Comparison of ENCODE assay signal across 8 mouse cellular contexts in genomic region chr10:43155046-43155560, GRCm38 (mm10). TPM values are rescaled to one million over a fixed set of nuclear protein-coding genes. Genes with fewer than 3 reads are reported as not detected.
DNase-seq lines count a peak whose midpoint lies in the region; ATAC-seq lines count a peak whose summit lies in the region.

No protein-coding gene starts in this region.

- no peaks in the 10 kb centered on the region for H3K9me3 ChIP-seq in hindbrain, embryonic 16.5 days (ENCODE audit: control insufficient read depth, low read length)
- H3K9me3 ChIP-seq in midbrain, embryonic 15.5 days, result no peaks in the 10 kb centered on the region

- no peaks in the 10 kb centered on the region for H3K36me3 ChIP-seq in hindbrain, embryonic 16.5 days (ENCODE audit: control insufficient read depth, insufficient read depth, low read length)
- no peaks in the 10 kb centered on the region; the same call in 1 of the 2 replicates for H3K36me3 ChIP-seq in midbrain, embryonic 15.5 days (replicated peaks)

- no peak overlapping the region for H3K9ac ChIP-seq in hindbrain, embryonic 16.5 days (ENCODE audit: low read depth, low read length)
- H3K9ac ChIP-seq in midbrain, embryonic 15.5 days, result no peak overlapping the region

- peak overlapping the region; percentile 18 for H3K27ac ChIP-seq in hindbrain, embryonic 16.5 days (ENCODE audit: low read depth, low read length)
- H3K27ac ChIP-seq in midbrain, embryonic 15.5 days, result peak overlapping the region; percentile 70

- intact Hi-C loops in left cerebral cortex, postnatal 4 days (cut with DNase I), result no loop called here

- no peaks in the 10 kb centered on the region for H3K27me3 ChIP-seq in hindbrain, embryonic 16.5 days (replicated peaks; ENCODE audit: control insufficient read depth, insufficient read depth, low read length)
- H3K27me3 ChIP-seq in midbrain, embryonic 15.5 days (replicated peaks), result no peaks in the 10 kb centered on the region

- DNase-seq in adipocyte (ENCODE audit: low spot score), result peak; percentile 5
- DNase-seq in cerebellum, postnatal 25 days, result peak; percentile 32 to 50
- peak; percentile 78 for DNase-seq in gastrocnemius, postnatal 25 days
- DNase-seq in left cerebral cortex, postnatal 4 days, result peak; percentile 62
- DNase-seq in urinary bladder, postnatal 36 days (ENCODE audit: low spot score in 2 of 2), result peak; percentile 29 to 54
- no peak for DNase-seq in thymus, postnatal 14 days

- WGBS in hindbrain, embryonic 16.5 days, result 3% methylated on average over 12 of the region's 12 CpGs
- 5% methylated on average over 12 of the region's 12 CpGs for WGBS in midbrain, embryonic 15.5 days

- no peak overlapping the region for H3K4me3 ChIP-seq in hindbrain, embryonic 16.5 days (ENCODE audit: low read length)
- H3K4me3 ChIP-seq in midbrain, embryonic 15.5 days, result no peak overlapping the region

- peak; percentile 82 for ATAC-seq in hindbrain, embryonic 16.5 days
- ATAC-seq in midbrain, embryonic 15.5 days (replicated peaks), result peak; percentile 81

- peaks cover 19% of the 10 kb centered on the region for H3K4me1 ChIP-seq in hindbrain, embryonic 16.5 days (ENCODE audit: control insufficient read depth, insufficient read depth, low read depth, low read length)
- H3K4me1 ChIP-seq in midbrain, embryonic 15.5 days, result peaks cover 28% of the 10 kb centered on the region

- H3K4me2 ChIP-seq in hindbrain, embryonic 16.5 days (ENCODE audit: low read length), result peak overlapping the region; percentile 33
- peak overlapping the region; percentile 20 for H3K4me2 ChIP-seq in midbrain, embryonic 15.5 days

RNA-seq across cellular contexts. Expression of gene Sobp, which starts 19.2 kb away (rescaled TPM):
- total RNA-seq in gastrocnemius, postnatal 25 days (2021), result 10 to 100 TPM; 22.7 to 24.3 TPM
- 9.1 and 10.8 TPM in 2 replicates for polyA plus RNA-seq in hindbrain, embryonic 16.5 days (2015; fragmentation: Nextera tagmentation; extraction: Ambion mirVana)
- total RNA-seq in left cerebral cortex, postnatal 4 days (2021), result 100 to 1,000 TPM; 130 to 133 TPM
- 15.9 and 17.3 TPM in 2 replicates for polyA plus RNA-seq in midbrain, embryonic 15.5 days (2015; fragmentation: Nextera tagmentation; extraction: Ambion mirVana)

RNA-seq across cellular contexts. Expression of gene 9030612E09Rik, which starts 19.4 kb away (rescaled TPM):
- 1 to 10 TPM; 1.9 to 2.6 TPM for total RNA-seq in gastrocnemius, postnatal 25 days (2021)
- polyA plus RNA-seq in hindbrain, embryonic 16.5 days (2015; fragmentation: Nextera tagmentation; extraction: Ambion mirVana), result 1.8 and 1.9 TPM in 2 replicates
- total RNA-seq in left cerebral cortex, postnatal 4 days (2021), result 1 to 10 TPM; 1.7 to 3.0 TPM
- 2.8 and 3.5 TPM in 2 replicates for polyA plus RNA-seq in midbrain, embryonic 15.5 days (2015; fragmentation: Nextera tagmentation; extraction: Ambion mirVana)

Comparison
In these comparisons a context has a peak if more than half of its experiments do, and no peak if none do; other contexts are left out.
1. RNA of gene Sobp, which starts 19.2 kb away (total RNA-seq): 130 to 133 TPM in left cerebral cortex, postnatal 4 days; 22.7 to 24.3 TPM in gastrocnemius, postnatal 25 days; every median in the first group is over 4 times any median in the second.